Mouse (Mus musculus) gastrocnemius, adult 2 months (tissue): ENCODE results near the gene Ptpa. TPM values are rescaled to one million over a fixed set of nuclear protein-coding genes. Genes with fewer than 3 reads are reported as not detected.
A peak's percentile ranks its signal among the peaks of the same experiment; 100 is the strongest.

Source experiments
- DNase-seq: peaks from one replicate; pipeline ENCODE4 v3.0.0; 2022
- H3K27ac ChIP-seq: fragments of 200-600 bp; 2 replicates; pipeline ENCODE4 v1.8.1; 2022; ENCODE audit warnings: mild to moderate bottlenecking
- H3K4me3 ChIP-seq: fragments of 200-600 bp; 2 replicates; pipeline ENCODE4 v1.8.1; 2022; ENCODE audit warnings: mild to moderate bottlenecking, moderate library complexity
- CTCF ChIP-seq: fragments of 200-600 bp; IDR thresholded peaks from 2 replicates; pipeline ENCODE4 v1.8.1; 2022; ENCODE audit warnings: antibody characterized with exemption, mild to moderate bottlenecking, moderate library complexity
- intact Hi-C: fragments of 180-260 bp; cut with DNase I; formaldehyde crosslinking; loops from one replicate; pipeline ENCODE4 v1.15.1; 2025
- total RNA-seq, 2 experiments: library from RNA; stranded (reverse); gene quantifications; 2 replicates each; pipeline ENCODE4 v1.2.3; 2021

The Ptpa gene
- total RNA-seq, 2 experiments from 2014 or later, result 48.9 to 86.1 TPM

DNA sequence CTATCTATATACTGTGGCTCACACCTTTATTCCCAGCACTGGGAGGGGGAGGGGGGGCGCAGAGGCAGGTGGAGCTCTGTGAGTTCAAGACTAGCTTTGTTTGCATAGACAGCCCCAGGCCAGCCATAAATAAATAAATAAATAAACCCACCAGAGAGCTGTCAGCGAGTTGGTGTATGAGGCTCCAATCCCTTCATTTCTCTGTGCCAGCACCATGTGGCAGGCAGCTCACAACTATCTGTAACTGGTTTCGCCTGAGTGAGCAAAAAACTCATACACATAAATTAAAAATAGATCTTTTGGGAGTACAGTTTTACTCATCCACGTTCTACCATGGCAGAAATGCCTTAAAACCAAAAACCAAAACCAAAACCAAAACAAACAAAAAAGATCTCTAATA, 5.6 kb downstream of the Ptpa start:
- no peak for DNase-seq
- intact Hi-C loops, result no loop called here
- H3K4me3 ChIP-seq, result no peak overlapping the region
- TF ChIP-seq CTCF, result no peak
- H3K27ac ChIP-seq, result no peak overlapping the region

- peak; percentile 89 for DNase-seq
- H3K27ac ChIP-seq, result peak overlapping the region; percentile 59
- intact Hi-C loops, result no loop called here
- TF ChIP-seq CTCF, result peak; percentile 12; the same call in 1 of the 2 replicates
- no peak overlapping the region for H3K4me3 ChIP-seq
These were observed 13.3 kb downstream of the Ptpa start for GRCm38 (mm10) chr2:30429156-30429555.

- DNase-seq, result peak; percentile 78
- intact Hi-C loops, result loop anchor here (1.0 to 5.0 kb wide), 2 partner anchors 359 to 497 kb away; no protein-coding TSS in a partner anchor
- Histone ChIP-seq H3K4me3 (no peak overlapping the region), H3K27ac (peak overlapping the region; percentile 39; the same call in 1 of the 2 replicates)
- peak; percentile 66 for TF ChIP-seq CTCF
These were observed 19.7 kb downstream of the Ptpa start for GRCm38 (mm10) chr2:30435326-30436155.

GRCm38 (mm10) chr2:30436156-30436545, 20.3 kb downstream of the Ptpa start:
- Histone ChIP-seq H3K27ac (peak overlapping the region; percentile 39; the same call in 1 of the 2 replicates), H3K4me3 (no peak overlapping the region)
- no peak; the same call in 1 of the 2 replicates for TF ChIP-seq CTCF
- peak; percentile 67 for DNase-seq
- intact Hi-C loops, result loop anchor here (1.0 to 5.0 kb wide), 2 partner anchors 358 to 496 kb away; no protein-coding TSS in a partner anchor

GRCm38 (mm10) chr2:30436809-30437208, 21.0 kb downstream of the Ptpa start:
- no peak for DNase-seq
- no peak overlapping the region; the same call in 1 of the 2 replicates for H3K27ac ChIP-seq
- intact Hi-C loops, result loop anchor here (1.0 to 5.0 kb wide), 2 partner anchors 357 to 495 kb away; no protein-coding TSS in a partner anchor
- H3K4me3 ChIP-seq, result no peak overlapping the region
- no peak for TF ChIP-seq CTCF

DNA sequence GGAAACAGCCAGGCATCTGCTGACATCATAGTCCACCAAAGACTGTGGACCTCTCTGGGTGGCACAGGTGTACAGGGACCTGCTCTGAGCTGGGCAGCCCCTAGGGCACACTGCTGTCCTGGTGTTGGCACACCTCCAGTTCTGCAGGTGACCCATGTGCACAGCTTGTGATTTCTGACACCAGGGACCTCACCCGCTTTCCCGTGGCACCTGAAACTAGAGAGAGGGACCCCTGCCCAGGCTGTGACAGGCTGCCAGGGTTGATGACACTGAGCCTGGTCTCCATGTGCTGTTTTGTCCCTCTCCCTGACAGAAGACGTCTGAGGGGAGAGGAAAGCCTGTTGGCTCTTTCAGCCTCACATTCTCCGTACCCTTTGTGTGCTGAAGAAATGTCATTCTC, 22.0 kb downstream of the Ptpa start:
- no peak for TF ChIP-seq CTCF
- H3K27ac ChIP-seq, result no peak overlapping the region
- intact Hi-C loops, result loop anchor here (5.0 kb wide), 1 partner anchor 495 kb away; no protein-coding TSS in a partner anchor
- H3K4me3 ChIP-seq, result no peak overlapping the region
- DNase-seq, result no peak

DNA sequence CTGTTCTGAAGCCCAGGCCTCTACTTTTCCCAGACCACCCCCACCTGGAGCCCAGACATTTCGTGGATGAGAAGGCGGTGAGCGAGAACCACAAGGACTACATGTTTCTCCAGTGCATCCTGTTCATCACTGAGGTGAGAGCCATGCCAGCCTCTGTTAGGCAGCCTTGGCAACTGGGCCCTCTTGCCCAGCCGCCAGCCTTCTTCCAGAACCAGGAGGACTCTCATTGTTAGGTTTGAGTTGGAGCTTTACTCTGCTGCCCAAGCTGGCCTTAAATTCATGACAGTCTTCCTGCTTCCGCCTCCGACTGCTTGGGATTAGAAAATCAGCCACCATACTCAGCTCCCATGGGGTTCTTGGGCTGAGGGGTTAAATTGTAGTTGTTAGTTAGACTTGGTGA, 23.8 kb downstream of the Ptpa start:
- TF ChIP-seq CTCF, result no peak
- no peak for DNase-seq
- H3K4me3 ChIP-seq, result no peak overlapping the region
- intact Hi-C loops, result loop anchor here (1.0 to 5.0 kb wide), 4 partner anchors 31 to 493 kb away; partner anchors contain the start of genes Cstad and Ier5l
- H3K27ac ChIP-seq, result peak overlapping the region; percentile 98

GRCm38 (mm10) chr2:30440211-30440700, 24.4 kb downstream of the Ptpa start:
- peak overlapping the region; percentile 76; the same call in 1 of the 2 replicates for H3K4me3 ChIP-seq
- H3K27ac ChIP-seq, result peak overlapping the region; percentile 98
- intact Hi-C loops, result loop anchor here (1.0 to 2.0 kb wide), 3 partner anchors 30 to 155 kb away; partner anchors contain the start of genes Cstad and Ier5l
- TF ChIP-seq CTCF, result no peak
- no peak for DNase-seq

- intact Hi-C loops, result loop anchor here (1.0 to 2.0 kb wide), 3 partner anchors 29 to 154 kb away; partner anchors contain the start of genes Cstad and Ier5l
- Histone ChIP-seq H3K4me3 (peak overlapping the region; percentile 76), H3K27ac (peak overlapping the region; percentile 98)
- peak; percentile 75 for DNase-seq
- peak; percentile 89 for TF ChIP-seq CTCF
These were observed 25.1 kb downstream of the Ptpa start for GRCm38 (mm10) chr2:30440701-30441517.

GRCm38 (mm10) chr2:30441518-30442497, 26.0 kb downstream of the Ptpa start:
- no peak for TF ChIP-seq CTCF
- peak overlapping the region; percentile 98 for H3K27ac ChIP-seq
- intact Hi-C loops, result loop anchor here (2.0 kb wide), 1 partner anchor 153 kb away; the partner anchor contains the start of gene Cstad
- H3K4me3 ChIP-seq, result peak overlapping the region; percentile 76
- peak; percentile 88 for DNase-seq

DNA sequence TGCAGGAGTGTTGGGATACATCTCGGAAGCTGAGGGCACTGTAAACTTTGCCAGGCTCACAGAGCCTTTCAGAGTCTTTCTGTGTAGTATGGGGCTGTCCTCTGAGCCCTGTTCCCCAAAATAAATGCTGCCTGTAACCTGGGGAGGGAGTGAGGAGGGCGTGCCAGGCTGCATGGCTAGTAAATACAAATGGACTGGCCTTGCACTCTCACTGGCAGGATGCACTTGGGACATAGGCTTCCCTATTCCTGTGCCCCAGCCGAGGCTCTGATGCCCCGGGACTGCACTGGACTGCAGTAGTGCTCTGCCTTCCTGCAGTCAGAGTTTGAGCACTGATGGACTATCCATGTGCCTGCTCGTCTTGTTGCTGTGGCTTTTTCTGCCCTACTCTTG, 26.7 kb downstream of the Ptpa start:
- intact Hi-C loops, result no loop called here

More for the DNA sequence above, 26.7 kb downstream of the Ptpa start:
- TF ChIP-seq CTCF, result no peak
- DNase-seq, result peak; percentile 55
- Histone ChIP-seq H3K27ac (peak overlapping the region; percentile 98), H3K4me3 (peak overlapping the region; percentile 76)
